Mouse (Mus musculus): ENCODE measurements around the gene Vmn1r202.
"Not testable (repeated sequence)": the region's sequence is repeated elsewhere in the genome, so short reads cannot be mapped to it uniquely, and the experiment has no call there.

Vmn1r202 gene

GRCm38 (mm10) chr13:22505281-22505680 lies at the start of gene Vmn1r202:
Vmn1r202 (minus strand) TSS chr13:22505381.
- no peak for DNase-seq (ENCODE audit: low read depth, low spot score)

- DNase-seq (ENCODE audit: low read depth, low spot score): not testable (repeated sequence)
Observed at GRCm38 (mm10) chr13:22552898-22553297, 47.7 kb upstream of the Vmn1r202 start, which contains the start of gene Vmn1r204. Vmn1r204 (plus strand) TSS chr13:22553198.

- DNase-seq (ENCODE audit: low read depth, low spot score): no peak
Observed at GRCm38 (mm10) chr13:22517814-22518213, 12.6 kb upstream of the Vmn1r202 start, which contains the start of gene Vmn1r203. Vmn1r203 (plus strand) TSS chr13:22518114.

- DNase-seq (ENCODE audit: low read depth, low spot score): no peak
Observed at GRCm38 (mm10) chr13:22502431-22502830, 2.8 kb downstream of the Vmn1r202 start.

- DNase-seq (ENCODE audit: low read depth, low spot score): no peak
Observed at GRCm38 (mm10) chr13:22471623-22472022, 33.6 kb downstream of the Vmn1r202 start, which contains the start of gene Vmn1r201. Vmn1r201 (plus strand) TSS chr13:22471923.

- DNase-seq (ENCODE audit: low read depth, low spot score): no peak
Observed at GRCm38 (mm10) chr13:22455145-22455544, 50.0 kb downstream of the Vmn1r202 start.

Data from forelimb bud, embryonic 11.5 days (tissue).